Mouse (Mus musculus) splenic B cell, adult 2 months (primary cell): ENCODE data around the gene Ppcs.

Source experiments
- DNase-seq: peaks from one replicate; pipeline ENCODE4 v3.0.0-alpha.2; 2011; ENCODE audit warnings: low read depth, low spot score
- H3K27me3 ChIP-seq: 2 replicates; pipeline ENCODE4 v1.6.1; 2012; ENCODE audit warnings: mild to moderate bottlenecking, low read length, moderate library complexity, mixed read lengths; ENCODE audit not compliant: control insufficient read depth, poor library complexity, insufficient read depth, severe bottlenecking
- H3K36me3 ChIP-seq: 2 replicates; pipeline ENCODE4 v1.6.1; 2012; ENCODE audit warnings: mild to moderate bottlenecking, low read length, moderate library complexity, mixed read lengths; ENCODE audit not compliant: control insufficient read depth, poor library complexity, insufficient read depth, severe bottlenecking

Ppcs gene

DNA sequence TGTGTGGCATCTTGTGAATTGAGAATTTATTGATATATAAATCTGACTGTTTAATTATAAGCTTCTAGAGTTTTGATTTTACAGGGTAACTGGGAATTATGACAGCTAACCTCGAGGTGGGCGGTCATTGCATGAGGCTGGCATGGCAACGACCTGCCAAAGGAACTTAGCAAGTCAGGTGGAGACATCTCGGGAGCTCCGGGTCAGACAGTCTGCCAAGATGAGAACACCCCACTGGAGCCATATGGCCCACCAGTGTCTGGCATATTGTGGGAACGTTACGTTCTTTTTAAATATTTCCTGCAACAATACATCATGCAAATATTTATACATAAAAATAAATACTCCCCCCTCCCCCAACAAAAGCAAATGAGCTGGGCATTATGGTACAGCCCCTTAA, 23.5 kb downstream of the Ppcs start:
- DNase-seq: no peak
- Histone ChIP-seq H3K27me3 (no peaks in the 10 kb centered on the region), H3K36me3 (no peaks in the 10 kb centered on the region)

- DNase-seq: peak; percentile 33
- Histone ChIP-seq H3K36me3 (no peaks in the 10 kb centered on the region), H3K27me3 (no peaks in the 10 kb centered on the region)
These were observed 31.9 kb downstream of the Ppcs start for GRCm38 (mm10) chr4:119390369-119390768.

- no peaks in the 10 kb centered on the region for H3K36me3 ChIP-seq
- DNase-seq: no peak
- H3K27me3 ChIP-seq: no peaks in the 10 kb centered on the region; the same call in 1 of the 2 replicates
These were observed 33.0 kb downstream of the Ppcs start for GRCm38 (mm10) chr4:119389184-119389583.

DNA sequence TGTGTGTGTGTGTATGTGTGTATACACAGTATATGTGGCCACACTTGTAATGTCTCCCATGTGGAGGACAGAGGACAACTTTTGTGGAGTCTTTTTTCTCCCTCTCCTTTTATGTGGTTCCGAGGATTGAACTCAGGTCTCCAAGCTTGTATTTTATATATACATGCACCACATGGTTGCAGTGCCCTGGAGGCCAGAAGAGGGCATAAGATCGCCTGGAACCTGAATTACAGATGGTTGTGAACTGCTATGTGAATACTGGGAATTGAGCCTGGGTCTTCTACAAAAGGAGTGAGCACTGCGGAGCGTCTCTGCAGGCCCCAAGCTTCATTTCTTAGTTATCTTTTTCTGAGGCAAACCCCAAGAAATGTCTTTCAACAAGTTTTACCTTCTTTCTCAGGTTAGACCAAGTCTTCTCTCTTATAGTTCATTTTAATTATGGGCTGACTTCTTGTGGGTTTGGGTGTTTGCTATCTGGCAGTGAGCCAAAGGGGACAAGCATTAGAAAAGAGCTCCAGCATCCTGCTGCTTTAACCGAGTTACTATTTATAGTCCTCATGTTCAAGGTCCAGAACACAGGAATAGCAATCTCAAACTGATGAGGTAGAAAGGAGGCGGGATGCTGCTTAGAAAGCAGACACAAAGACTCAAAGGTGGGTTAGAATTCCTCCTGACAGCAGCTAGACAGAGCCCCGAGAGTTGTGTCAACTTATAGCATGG, 40.6 kb downstream of the Ppcs start:
- Histone ChIP-seq H3K27me3 (no peaks in the 10 kb centered on the region; the same call in 1 of the 2 replicates), H3K36me3 (no peaks in the 10 kb centered on the region)
- no peak for DNase-seq

GRCm38 (mm10) chr4:119369460-119369859, 52.8 kb downstream of the Ppcs start:
- DNase-seq: no peak
- Histone ChIP-seq H3K27me3 (no peaks in the 10 kb centered on the region), H3K36me3 (no peaks in the 10 kb centered on the region)
